Mouse (Mus musculus): ENCODE data around the gene Zbtb48. TPM values are rescaled to one million over a fixed set of nuclear protein-coding genes. Genes with fewer than 3 reads are reported as not detected.

The Zbtb48 gene
- polyA plus RNA-seq, 1 experiment from 2014 or later: 11.6 TPM

DNA sequence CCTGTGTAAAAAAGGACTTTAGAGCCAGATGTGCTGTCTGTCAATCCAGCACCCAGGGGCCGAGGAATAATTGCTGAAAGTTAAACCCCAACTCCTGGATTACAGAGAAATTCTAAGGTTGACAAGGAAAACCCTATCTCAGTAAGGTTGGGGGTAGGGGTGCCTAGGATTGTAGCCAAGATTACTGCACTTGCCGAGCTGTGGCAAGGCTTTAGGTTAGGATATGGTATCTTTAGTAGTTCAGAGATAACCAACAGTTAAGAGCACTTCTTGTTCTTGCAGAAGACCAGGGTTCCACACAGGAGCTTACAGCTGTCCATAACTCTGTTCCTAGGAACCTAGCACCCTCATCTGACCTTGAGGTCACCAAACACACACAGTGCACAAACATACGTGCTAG is 29.8 kb downstream of the Zbtb48 start:
- H3K4me1 ChIP-seq: peaks cover 32% of the 10 kb centered on the region
- peak overlapping the region; percentile 82 for H3K4me2 ChIP-seq
- H3K27me3 ChIP-seq (replicated peaks): no peaks in the 10 kb centered on the region
- H3K27ac ChIP-seq (replicated peaks): 0 out of 2 replicates have a peak overlapping the region, but pooled peaks have one; percentile 1
- H3K9me3 ChIP-seq: no peaks in the 10 kb centered on the region
- ATAC-seq (ENCODE audit: extremely low read depth, insufficient number of reproducible peaks, low FRiP score, low TSS enrichment): no peak
- peak overlapping the region; percentile 96 for H3K4me3 ChIP-seq
- H3K36me3 ChIP-seq: peaks cover 12% of the 10 kb centered on the region
- H3K9ac ChIP-seq: peak overlapping the region; percentile 91
- WGBS: 51% methylated on average over 3 of the region's 3 CpGs

DNA sequence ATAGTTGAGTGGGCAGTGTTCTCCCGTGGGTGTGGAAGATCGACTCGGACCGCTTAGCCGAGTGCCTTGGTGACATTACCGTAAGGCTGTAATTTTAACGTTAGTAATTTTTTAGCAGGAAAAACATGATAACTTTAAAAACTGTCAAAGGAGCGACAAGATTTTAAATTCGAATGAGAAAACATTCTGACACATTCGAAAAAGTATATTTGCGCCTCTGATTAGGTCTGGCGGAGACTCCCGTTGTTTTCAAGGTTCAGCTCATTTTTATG is 30.6 kb downstream of the Zbtb48 start:
- H3K9ac ChIP-seq: peak overlapping the region; percentile 91
- peak overlapping the region; percentile 94 for H3K27ac ChIP-seq (replicated peaks)
- H3K27me3 ChIP-seq (replicated peaks): no peaks in the 10 kb centered on the region
- H3K9me3 ChIP-seq: no peaks in the 10 kb centered on the region
- H3K4me2 ChIP-seq: peak overlapping the region; percentile 82
- WGBS: 5% methylated on average over 13 of the region's 13 CpGs
- ATAC-seq (ENCODE audit: extremely low read depth, insufficient number of reproducible peaks, low FRiP score, low TSS enrichment): no peak
- peaks cover 20% of the 10 kb centered on the region for H3K36me3 ChIP-seq
- H3K4me3 ChIP-seq: peak overlapping the region; percentile 96
- peaks cover 36% of the 10 kb centered on the region for H3K4me1 ChIP-seq

DNA sequence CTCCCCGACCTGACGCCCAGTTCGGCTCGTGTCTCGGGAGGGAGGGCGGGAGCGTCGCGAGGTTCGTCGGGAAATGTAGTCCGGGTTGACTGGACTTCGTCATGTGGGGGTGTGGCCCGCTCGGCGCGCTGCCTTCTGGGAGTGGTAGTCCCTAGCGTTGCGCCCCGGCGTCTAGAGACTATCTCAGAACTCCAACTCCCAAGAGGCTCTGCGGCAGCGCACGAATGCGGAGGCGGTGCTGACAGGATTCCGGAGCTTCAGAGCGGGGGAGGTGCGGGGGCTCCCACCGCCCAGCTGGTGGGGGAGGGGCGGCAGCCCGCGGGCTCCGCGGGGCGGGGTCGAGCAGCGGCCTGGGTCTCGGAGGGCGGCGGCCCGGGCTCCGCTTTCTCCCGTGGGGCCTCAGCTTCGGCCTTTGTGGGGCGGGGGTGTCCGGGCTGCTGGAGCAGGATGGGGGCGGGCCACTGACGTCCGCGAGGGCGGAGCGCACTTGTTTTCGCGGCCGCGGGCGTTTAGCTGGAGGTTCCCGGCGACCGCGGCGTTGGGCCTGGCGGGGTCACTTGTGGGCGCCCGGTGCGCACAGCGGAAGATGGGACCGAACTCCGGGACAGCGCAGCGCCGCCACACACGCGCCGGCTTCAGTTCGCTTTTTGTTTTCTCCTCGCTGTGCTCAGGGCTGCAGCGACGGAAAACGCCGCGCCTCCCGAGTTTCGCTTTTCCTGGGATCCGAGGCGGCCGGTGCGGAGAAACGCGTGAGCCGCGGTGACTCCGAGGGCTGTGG is 31.1 kb downstream of the Zbtb48 start, which contains the start of gene Phf13:
TSS of gene Phf13 (minus strand) at position 86 of the 778 bp plus-strand sequence.
- peaks cover 25% of the 10 kb centered on the region for H3K36me3 ChIP-seq
- peaks cover 36% of the 10 kb centered on the region for H3K4me1 ChIP-seq
- peak within 1 kb of the TSS; percentile 99 for H3K9ac ChIP-seq
- peak within 1 kb of the TSS; percentile 94 for H3K27ac ChIP-seq (replicated peaks)
- ATAC-seq (ENCODE audit: extremely low read depth, insufficient number of reproducible peaks, low FRiP score, low TSS enrichment): peak; percentile 90
- peak within 1 kb of the TSS; percentile 94 for H3K4me2 ChIP-seq
- H3K27me3 ChIP-seq (replicated peaks): no peaks in the 10 kb centered on the region
- under 1% methylated on average over 92 of the region's 94 CpGs for WGBS
- no peaks in the 10 kb centered on the region for H3K9me3 ChIP-seq
- H3K4me3 ChIP-seq: peak within 1 kb of the TSS; percentile 96

DNA sequence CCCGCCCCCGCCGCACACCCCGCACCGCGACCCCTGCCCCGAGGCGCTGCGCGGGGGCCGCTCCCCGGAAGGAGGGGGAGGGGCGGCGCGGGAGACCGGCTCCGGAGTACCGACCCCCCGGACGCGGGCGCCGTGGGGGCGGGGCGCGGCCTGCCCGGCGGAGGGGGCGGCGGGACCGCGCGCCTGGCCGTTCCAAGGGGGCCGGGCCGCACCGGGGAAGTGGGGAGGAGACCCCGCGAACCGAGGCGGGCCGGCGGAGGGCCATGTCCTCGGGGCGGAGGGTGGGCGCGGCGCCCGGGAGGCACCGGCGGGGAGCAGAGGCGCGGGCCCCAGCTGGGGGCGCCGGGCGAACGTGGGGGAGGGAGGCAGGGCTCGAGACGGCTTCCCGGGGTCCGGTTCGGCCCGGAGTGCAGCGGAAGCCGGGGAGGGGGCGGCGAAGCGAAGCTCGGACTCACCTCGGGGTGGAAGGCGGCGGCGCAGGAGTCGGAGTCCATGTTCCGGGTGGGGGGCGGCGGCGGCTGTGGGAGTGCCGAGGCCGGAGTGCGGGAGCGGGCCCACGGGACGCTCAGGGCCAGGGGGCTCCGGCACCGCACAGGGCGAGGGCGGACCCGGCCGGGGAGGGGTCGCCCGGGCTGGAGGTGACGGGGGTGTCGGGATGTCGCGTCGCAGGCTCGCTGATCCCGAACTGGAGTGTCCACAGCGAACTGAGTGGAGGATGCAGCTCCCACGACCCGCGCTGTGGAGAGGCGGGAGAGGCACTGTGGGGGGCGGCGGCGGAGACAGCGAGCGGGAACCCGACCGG is 31.9 kb downstream of the Zbtb48 start:
- no peaks in the 10 kb centered on the region for H3K27me3 ChIP-seq (replicated peaks)
- ATAC-seq (ENCODE audit: extremely low read depth, insufficient number of reproducible peaks, low FRiP score, low TSS enrichment): peak; percentile 7; the same call in 1 of the 2 replicates

DNA sequence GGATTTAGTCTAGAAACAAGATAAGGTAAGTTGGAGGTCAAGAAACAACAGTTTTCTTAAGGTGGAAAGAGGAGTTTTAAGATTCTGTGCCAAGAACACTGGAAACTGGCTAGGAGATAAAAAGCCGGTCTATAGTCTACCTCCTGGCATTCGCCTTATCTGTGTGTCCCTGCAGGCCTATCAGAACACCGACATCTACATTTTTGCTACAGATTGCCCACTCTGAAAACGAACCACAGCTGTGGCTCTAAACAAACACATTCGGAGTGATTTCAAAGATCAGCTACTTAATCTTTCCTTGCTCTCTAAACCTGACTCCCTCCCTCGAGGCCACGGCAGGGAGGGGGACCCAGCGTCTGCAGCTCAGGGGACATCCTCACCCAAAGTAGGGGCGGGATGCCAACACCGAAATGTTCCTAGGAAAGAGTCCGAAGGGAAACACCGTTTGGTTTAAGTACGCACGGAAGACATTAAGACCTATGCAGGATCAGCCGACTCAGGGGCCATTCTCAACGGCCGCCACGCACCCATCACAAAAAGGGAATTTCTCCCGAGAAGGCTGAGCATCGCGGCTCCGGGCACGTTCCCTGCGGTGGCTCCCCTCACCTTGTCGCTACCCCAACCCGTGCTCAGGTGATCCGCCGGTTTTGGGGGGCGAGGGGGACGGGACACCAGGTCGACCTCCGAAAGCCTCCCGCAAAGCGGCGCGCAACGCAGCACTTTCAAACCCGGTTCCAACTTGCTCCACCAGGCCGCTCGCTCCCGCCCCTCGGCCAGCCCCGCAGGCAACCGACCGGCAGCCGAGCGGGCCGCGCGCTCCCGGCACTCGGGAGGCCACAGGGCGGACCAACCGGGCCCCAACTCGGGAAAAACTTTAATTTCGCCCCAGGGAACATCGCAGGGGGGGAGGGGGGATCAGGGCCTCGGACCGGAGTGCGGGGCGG is 33.0 kb downstream of the Zbtb48 start:
- no peaks in the 10 kb centered on the region for H3K27me3 ChIP-seq (replicated peaks)
- H3K4me2 ChIP-seq: peak overlapping the region; percentile 94
- peak overlapping the region; percentile 87 for H3K27ac ChIP-seq (replicated peaks)
- H3K4me1 ChIP-seq: peaks cover 36% of the 10 kb centered on the region
- 2% methylated on average over 60 of the region's 61 CpGs for WGBS
- H3K4me3 ChIP-seq: peak overlapping the region; percentile 96
- ATAC-seq (ENCODE audit: extremely low read depth, insufficient number of reproducible peaks, low FRiP score, low TSS enrichment): no peak
- H3K9ac ChIP-seq: peak overlapping the region; percentile 99
- H3K36me3 ChIP-seq: peaks cover 44% of the 10 kb centered on the region
- H3K9me3 ChIP-seq: no peaks in the 10 kb centered on the region

More for the DNA sequence above, 31.9 kb downstream of the Zbtb48 start:
- WGBS: under 1% methylated on average over 74 of the region's 111 CpGs
- Histone ChIP-seq H3K27ac (replicated peaks) (peak overlapping the region; percentile 87), H3K9me3 (no peaks in the 10 kb centered on the region), H3K4me1 (peaks cover 36% of the 10 kb centered on the region), H3K9ac (peak overlapping the region; percentile 99), H3K4me2 (peak overlapping the region; percentile 94), H3K36me3 (peaks cover 33% of the 10 kb centered on the region), H3K4me3 (peak overlapping the region; percentile 96)

DNA sequence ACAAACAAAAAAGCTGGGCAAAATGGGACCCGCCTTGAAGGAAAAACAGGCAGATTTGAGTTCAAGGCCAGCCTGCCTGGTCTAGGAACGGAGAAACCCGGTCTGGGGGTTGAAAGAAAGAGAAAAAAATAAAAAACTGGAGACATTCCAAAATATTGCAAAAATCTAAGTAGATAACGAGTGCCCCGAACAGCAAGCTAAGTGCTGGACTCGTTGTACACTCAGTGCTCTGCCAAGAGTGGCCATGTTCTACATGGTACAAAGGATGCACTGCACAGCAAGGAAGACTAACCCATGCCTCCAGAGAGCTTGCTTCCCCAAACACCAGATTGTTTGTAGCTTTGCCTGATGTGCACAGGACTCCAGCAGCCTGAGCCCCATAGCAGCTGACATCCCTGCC is 34.4 kb downstream of the Zbtb48 start:
- Histone ChIP-seq H3K4me2 (peak overlapping the region; percentile 94), H3K4me3 (peak overlapping the region; percentile 96), H3K4me1 (peaks cover 44% of the 10 kb centered on the region), H3K27me3 (replicated peaks) (no peaks in the 10 kb centered on the region), H3K36me3 (peaks cover 44% of the 10 kb centered on the region), H3K9ac (peak overlapping the region; percentile 99), H3K9me3 (no peaks in the 10 kb centered on the region), H3K27ac (replicated peaks) (no peak overlapping the region)
- ATAC-seq (ENCODE audit: extremely low read depth, insufficient number of reproducible peaks, low FRiP score, low TSS enrichment): no peak
- WGBS: 65% methylated on average over 6 of the region's 6 CpGs

DNA sequence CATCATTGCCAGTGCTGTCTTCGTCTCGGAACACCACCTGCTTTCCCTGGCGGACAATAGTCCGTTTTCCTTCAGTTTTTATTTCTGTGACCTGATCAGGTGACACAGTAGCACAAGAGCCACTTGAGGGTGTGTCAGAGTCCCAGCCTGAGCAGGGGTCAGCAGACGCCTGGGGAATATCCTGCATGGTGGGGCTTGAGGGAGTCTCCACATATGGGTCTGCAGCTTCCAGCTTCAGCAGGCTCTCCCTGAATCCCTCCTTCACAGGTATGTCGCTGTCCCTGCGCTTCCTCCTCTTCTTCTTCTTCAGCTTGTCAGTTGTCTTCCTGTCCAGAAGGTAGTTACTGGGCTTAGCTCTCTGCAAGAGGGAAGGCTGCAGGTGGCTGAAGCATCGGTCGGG is 35.4 kb downstream of the Zbtb48 start:
- Histone ChIP-seq H3K9ac (no peak overlapping the region), H3K36me3 (peaks cover 44% of the 10 kb centered on the region), H3K4me1 (peaks cover 44% of the 10 kb centered on the region), H3K4me2 (no peak overlapping the region), H3K27ac (replicated peaks) (no peak overlapping the region), H3K9me3 (no peaks in the 10 kb centered on the region), H3K4me3 (no peak overlapping the region), H3K27me3 (replicated peaks) (no peaks in the 10 kb centered on the region)
- WGBS: 86% methylated on average over 9 of the region's 9 CpGs
- ATAC-seq (ENCODE audit: extremely low read depth, insufficient number of reproducible peaks, low FRiP score, low TSS enrichment): no peak

DNA sequence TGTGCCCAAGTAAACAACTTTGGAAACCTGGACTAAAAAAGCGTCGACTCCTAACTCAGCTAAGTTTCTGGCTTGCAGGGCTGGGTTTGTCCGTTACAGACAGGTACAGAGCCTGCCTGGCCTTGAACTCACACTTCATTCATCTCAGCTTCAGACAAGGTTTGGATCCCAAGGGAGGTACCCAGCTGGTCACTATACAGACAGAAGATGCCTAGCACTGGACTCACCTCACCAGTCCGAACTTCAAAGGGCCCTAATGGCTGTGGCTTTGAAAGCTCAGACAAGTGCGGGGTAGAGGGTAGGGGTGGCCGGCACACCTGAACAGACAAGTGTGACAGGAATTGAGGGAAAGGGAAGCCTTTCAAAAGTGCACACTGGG is 38.4 kb downstream of the Zbtb48 start:
- Histone ChIP-seq H3K9ac (peak overlapping the region; percentile 93), H3K27me3 (replicated peaks) (no peaks in the 10 kb centered on the region), H3K4me1 (peaks cover 51% of the 10 kb centered on the region), H3K9me3 (no peaks in the 10 kb centered on the region), H3K4me3 (peak overlapping the region; percentile 79), H3K36me3 (peaks cover 58% of the 10 kb centered on the region), H3K4me2 (peak overlapping the region; percentile 85), H3K27ac (replicated peaks) (peak overlapping the region; percentile 82; the same call in 1 of the 2 replicates)
- ATAC-seq (ENCODE audit: extremely low read depth, insufficient number of reproducible peaks, low FRiP score, low TSS enrichment): no peak
- 24% methylated on average over 6 of the region's 6 CpGs for WGBS

DNA sequence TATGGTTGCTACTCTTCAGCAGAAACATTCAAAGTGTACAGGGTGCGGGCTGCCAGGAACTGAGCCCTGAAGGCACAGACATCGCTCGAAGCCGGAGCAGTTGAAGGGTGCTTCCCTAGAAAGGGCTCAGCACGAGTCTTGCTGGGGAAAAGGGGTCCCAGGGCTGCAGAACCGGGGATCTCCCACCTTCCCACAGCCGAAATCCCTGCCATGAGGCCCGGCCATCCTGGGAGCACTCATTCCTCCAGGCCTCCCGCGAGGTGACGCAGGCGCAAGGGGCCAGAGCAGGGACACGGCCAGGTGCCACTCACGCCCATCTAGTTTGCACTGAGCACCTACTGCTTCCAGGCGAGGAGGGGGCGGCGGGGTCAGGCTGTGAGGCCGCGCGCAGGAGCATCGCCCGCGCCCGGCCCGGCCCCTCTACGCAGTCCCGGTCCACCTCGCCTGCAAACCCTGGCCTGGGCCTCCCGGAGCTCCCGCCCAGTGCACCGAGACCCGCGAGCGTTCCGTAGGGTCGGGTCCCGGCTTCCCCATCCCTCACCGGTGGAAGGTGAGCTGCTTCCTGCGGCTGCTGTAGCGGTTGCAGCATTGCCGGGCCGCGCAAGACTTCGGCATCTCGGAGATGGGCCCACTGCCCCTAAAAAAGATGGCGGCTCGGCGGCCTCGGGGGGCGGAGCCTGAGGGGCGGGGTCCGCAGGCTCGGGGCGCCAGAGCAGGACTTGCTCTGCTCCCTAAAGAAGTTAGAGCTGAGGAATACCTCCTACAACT is 38.9 kb downstream of the Zbtb48 start, which contains the start of gene Thap3:
TSS of gene Thap3 (minus strand) at position 656 of the 768 bp plus-strand sequence.
- peaks cover 51% of the 10 kb centered on the region for H3K4me1 ChIP-seq
- peaks cover 58% of the 10 kb centered on the region for H3K36me3 ChIP-seq
- peak within 1 kb of the TSS; percentile 79 for H3K4me3 ChIP-seq
- peak within 1 kb of the TSS; percentile 82 for H3K27ac ChIP-seq (replicated peaks)
- WGBS: 1% methylated on average over 54 of the region's 54 CpGs
- no peaks in the 10 kb centered on the region for H3K27me3 ChIP-seq (replicated peaks)
- no peak for ATAC-seq (ENCODE audit: extremely low read depth, insufficient number of reproducible peaks, low FRiP score, low TSS enrichment)
- H3K9ac ChIP-seq: peak within 1 kb of the TSS; percentile 93
- H3K4me2 ChIP-seq: peak within 1 kb of the TSS; percentile 85
- H3K9me3 ChIP-seq: no peaks in the 10 kb centered on the region

DNA sequence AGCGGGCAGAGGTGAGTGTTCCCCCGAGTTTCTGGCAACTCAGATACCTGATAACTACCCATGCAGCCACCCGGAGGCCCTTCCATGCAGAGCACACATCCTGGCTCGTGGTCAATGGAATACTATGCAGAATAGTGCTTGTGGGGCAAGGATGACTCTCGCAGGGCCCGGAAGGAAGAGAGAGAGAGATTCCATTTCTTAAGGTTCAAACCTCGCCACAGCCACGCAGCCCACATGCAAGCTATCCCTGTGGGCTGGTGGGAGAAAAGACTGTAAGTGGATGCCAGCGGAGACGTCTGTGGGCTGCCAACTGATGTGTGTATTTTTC is 39.5 kb downstream of the Zbtb48 start:
- Histone ChIP-seq H3K36me3 (peaks cover 58% of the 10 kb centered on the region), H3K4me3 (peak overlapping the region; percentile 79), H3K9me3 (no peaks in the 10 kb centered on the region), H3K4me2 (peak overlapping the region; percentile 85), H3K27ac (replicated peaks) (peak overlapping the region; percentile 82), H3K27me3 (replicated peaks) (no peaks in the 10 kb centered on the region), H3K4me1 (peaks cover 51% of the 10 kb centered on the region), H3K9ac (peak overlapping the region; percentile 93)
- ATAC-seq (ENCODE audit: extremely low read depth, insufficient number of reproducible peaks, low FRiP score, low TSS enrichment): no peak
- 22% methylated on average over 10 of the region's 10 CpGs for WGBS

All from heart, embryonic 13.5 days (tissue).